Mouse (Mus musculus) kidney, embryonic 14.5 days (tissue): ENCODE results near the gene Col25a1. TPM values are rescaled to one million over a fixed set of nuclear protein-coding genes. Genes with fewer than 3 reads are reported as not detected.

ENCODE experiments used
- ATAC-seq: fragments of 200-750 bp; cut with Nextera tagmentation; 2 replicates; pipeline ENCODE4 v1.8.0; 2017; ENCODE audit warnings: moderate number of reproducible peaks, mild to moderate bottlenecking, moderate TSS enrichment, moderate library complexity; ENCODE audit not compliant: low FRiP score, low TSS enrichment
- H3K27ac ChIP-seq: fragments of 300-500 bp; sonication (generic); 2 replicates; pipeline ENCODE4 v1.5.1; 2014; ENCODE audit warnings: low read depth, mild to moderate bottlenecking, low read length, moderate library complexity, mixed read lengths
- H3K27me3 ChIP-seq: fragments of 300-500 bp; sonication (generic); 2 replicates; pipeline ENCODE4 v1.6.1; 2014; ENCODE audit warnings: mild to moderate bottlenecking, low read length; ENCODE audit not compliant: control insufficient read depth, insufficient read depth
- H3K36me3 ChIP-seq: fragments of 300-500 bp; sonication (generic); 2 replicates; pipeline ENCODE4 v1.6.1; 2014; ENCODE audit warnings: low read length, mixed read lengths; ENCODE audit not compliant: control insufficient read depth, insufficient read depth
- H3K4me1 ChIP-seq: fragments of 300-500 bp; sonication (generic); 2 replicates; pipeline ENCODE4 v1.6.1; 2014; ENCODE audit warnings: low read length, mixed read lengths; ENCODE audit not compliant: control insufficient read depth, insufficient read depth
- H3K4me2 ChIP-seq: fragments of 300-500 bp; sonication (generic); replicated peaks from 2 replicates; pipeline ENCODE4 v1.6.1; 2014; ENCODE audit warnings: low read depth, mild to moderate bottlenecking, low read length
- H3K4me3 ChIP-seq: fragments of 300-500 bp; sonication (generic); 2 replicates; pipeline ENCODE4 v1.5.1; 2014; ENCODE audit warnings: mild to moderate bottlenecking, low read length
- H3K9ac ChIP-seq: fragments of 300-500 bp; sonication (generic); 2 replicates; pipeline ENCODE4 v1.6.1; 2014; ENCODE audit warnings: low read depth, mild to moderate bottlenecking, low read length, moderate library complexity
- H3K9me3 ChIP-seq: fragments of 300-500 bp; sonication (generic); 2 replicates; pipeline ENCODE4 v1.6.1; 2016; ENCODE audit warnings: low read length; ENCODE audit not compliant: control insufficient read depth
- WGBS: fragments of 180-500 bp; shearing (Covaris S2); extraction: QIAGEN DNeasy Blood & Tissue Kit; methylation state at CpG from one replicate; pipeline ENCODE4 v1.1.7; 2014; 5-methylcytosine and 5-hydroxymethylcytosine counted together
- polyA plus RNA-seq: library from polyadenylated mRNA; unstranded; fragments of >200 nt; fragmentation: Nextera tagmentation; extraction: Ambion mirVana; gene quantifications from 2 replicates; pipeline ENCODE4 v1.2.1, GENCODE M21; 2014

Gene Col25a1
- polyA plus RNA-seq, 1 experiment from 2014 or later = 5.4 TPM

GRCm38 (mm10) chr3:130360813-130361212, 229.5 kb downstream of the Col25a1 start:
- H3K4me2 ChIP-seq = no peak overlapping the region
- no peak overlapping the region for H3K27ac ChIP-seq
- no peaks in the 10 kb centered on the region for H3K9me3 ChIP-seq
- no peaks in the 10 kb centered on the region for H3K27me3 ChIP-seq
- H3K4me3 ChIP-seq = no peak overlapping the region
- H3K36me3 ChIP-seq = no peaks in the 10 kb centered on the region
- WGBS = 90% methylated on average over 6 of the region's 7 CpGs
- no peak overlapping the region for H3K9ac ChIP-seq
- ATAC-seq = no peak
- 0 out of 2 replicates have a peak, but pooled peaks cover 4% of the 10 kb centered on the region for H3K4me1 ChIP-seq

- Histone ChIP-seq H3K9me3 (no peaks in the 10 kb centered on the region), H3K27me3 (no peaks in the 10 kb centered on the region), H3K4me1 (0 out of 2 replicates have a peak, but pooled peaks cover 4% of the 10 kb centered on the region), H3K4me3 (no peak overlapping the region), H3K4me2 (no peak overlapping the region), H3K36me3 (no peaks in the 10 kb centered on the region), H3K27ac (no peak overlapping the region), H3K9ac (no peak overlapping the region)
- 57% methylated on average over 1 of the region's 1 CpGs for WGBS
- no peak for ATAC-seq
These were observed 230.6 kb downstream of the Col25a1 start for GRCm38 (mm10) chr3:130361922-130362321.

GRCm38 (mm10) chr3:130362797-130363367, 231.6 kb downstream of the Col25a1 start:
- Histone ChIP-seq H3K4me2 (no peak overlapping the region), H3K9me3 (no peaks in the 10 kb centered on the region), H3K27me3 (no peaks in the 10 kb centered on the region), H3K27ac (no peak overlapping the region), H3K4me1 (0 out of 2 replicates have a peak, but pooled peaks cover 4% of the 10 kb centered on the region), H3K36me3 (no peaks in the 10 kb centered on the region), H3K9ac (no peak overlapping the region), H3K4me3 (no peak overlapping the region)
- 79% methylated on average over 7 of the region's 7 CpGs for WGBS
- no peak for ATAC-seq

GRCm38 (mm10) chr3:130366917-130367610, 235.8 kb downstream of the Col25a1 start:
- Histone ChIP-seq H3K9ac (no peak overlapping the region), H3K4me2 (no peak overlapping the region), H3K4me1 (0 out of 2 replicates have a peak, but pooled peaks cover 4% of the 10 kb centered on the region), H3K9me3 (no peaks in the 10 kb centered on the region), H3K27me3 (no peaks in the 10 kb centered on the region), H3K27ac (no peak overlapping the region), H3K36me3 (no peaks in the 10 kb centered on the region), H3K4me3 (no peak overlapping the region)
- ATAC-seq = 0 out of 2 replicates have a peak, but pooled peaks have one; percentile 17
- WGBS = 56% methylated on average over 8 of the region's 8 CpGs

GRCm38 (mm10) chr3:130368352-130368751, 237.1 kb downstream of the Col25a1 start:
- Histone ChIP-seq H3K4me2 (no peak overlapping the region), H3K27me3 (no peaks in the 10 kb centered on the region), H3K9me3 (no peaks in the 10 kb centered on the region), H3K4me3 (no peak overlapping the region), H3K4me1 (no peaks in the 10 kb centered on the region), H3K36me3 (no peaks in the 10 kb centered on the region), H3K9ac (no peak overlapping the region), H3K27ac (no peak overlapping the region)
- no peak for ATAC-seq
- WGBS = 94% methylated on average over 4 of the region's 4 CpGs

- H3K27me3 ChIP-seq = no peaks in the 10 kb centered on the region
- 72% methylated on average over 1 of the region's 1 CpGs for WGBS
These were observed 237.8 kb downstream of the Col25a1 start for GRCm38 (mm10) chr3:130369113-130369512.

GRCm38 (mm10) chr3:130370167-130370566, 238.9 kb downstream of the Col25a1 start:
- no peaks in the 10 kb centered on the region for H3K27me3 ChIP-seq
- 65% methylated on average over 5 of the region's 5 CpGs for WGBS
- H3K4me2 ChIP-seq = no peak overlapping the region
- no peak overlapping the region for H3K4me3 ChIP-seq
- H3K4me1 ChIP-seq = no peaks in the 10 kb centered on the region
- no peaks in the 10 kb centered on the region for H3K9me3 ChIP-seq
- no peak overlapping the region for H3K27ac ChIP-seq
- H3K36me3 ChIP-seq = no peaks in the 10 kb centered on the region
- no peak for ATAC-seq
- no peak overlapping the region for H3K9ac ChIP-seq

More at GRCm38 (mm10) chr3:130369113-130369512, 237.8 kb downstream of the Col25a1 start:
- Histone ChIP-seq H3K36me3 (no peaks in the 10 kb centered on the region), H3K4me3 (no peak overlapping the region), H3K9ac (no peak overlapping the region), H3K4me2 (no peak overlapping the region), H3K27ac (no peak overlapping the region), H3K9me3 (no peaks in the 10 kb centered on the region), H3K4me1 (no peaks in the 10 kb centered on the region)
- ATAC-seq = no peak

GRCm38 (mm10) chr3:130373145-130373544, 241.8 kb downstream of the Col25a1 start:
- Histone ChIP-seq H3K4me1 (no peaks in the 10 kb centered on the region), H3K36me3 (no peaks in the 10 kb centered on the region), H3K4me3 (no peak overlapping the region), H3K9me3 (no peaks in the 10 kb centered on the region), H3K27ac (no peak overlapping the region), H3K9ac (no peak overlapping the region), H3K4me2 (no peak overlapping the region), H3K27me3 (no peaks in the 10 kb centered on the region)
- no peak for ATAC-seq
- WGBS = 60% methylated on average over 7 of the region's 7 CpGs

GRCm38 (mm10) chr3:130374620-130375341, 243.5 kb downstream of the Col25a1 start:
- Histone ChIP-seq H3K9ac (no peak overlapping the region), H3K27ac (no peak overlapping the region), H3K9me3 (no peaks in the 10 kb centered on the region), H3K4me1 (no peaks in the 10 kb centered on the region), H3K4me3 (no peak overlapping the region), H3K4me2 (no peak overlapping the region), H3K27me3 (no peaks in the 10 kb centered on the region), H3K36me3 (no peaks in the 10 kb centered on the region)
- 77% methylated on average over 3 of the region's 3 CpGs for WGBS
- ATAC-seq = no peak
